Mouse (Mus musculus) liver, adult (tissue): ENCODE results near the gene Timm17a.

Experiments
- GATA4 ChIP-seq: IDR thresholded peaks from 2 replicates; pipeline ENCODE4 v1.6.1; 2014; ENCODE audit warnings: mild to moderate bottlenecking, low read length; ENCODE audit not compliant: insufficient replicate concordance

Gene Timm17a

DNA sequence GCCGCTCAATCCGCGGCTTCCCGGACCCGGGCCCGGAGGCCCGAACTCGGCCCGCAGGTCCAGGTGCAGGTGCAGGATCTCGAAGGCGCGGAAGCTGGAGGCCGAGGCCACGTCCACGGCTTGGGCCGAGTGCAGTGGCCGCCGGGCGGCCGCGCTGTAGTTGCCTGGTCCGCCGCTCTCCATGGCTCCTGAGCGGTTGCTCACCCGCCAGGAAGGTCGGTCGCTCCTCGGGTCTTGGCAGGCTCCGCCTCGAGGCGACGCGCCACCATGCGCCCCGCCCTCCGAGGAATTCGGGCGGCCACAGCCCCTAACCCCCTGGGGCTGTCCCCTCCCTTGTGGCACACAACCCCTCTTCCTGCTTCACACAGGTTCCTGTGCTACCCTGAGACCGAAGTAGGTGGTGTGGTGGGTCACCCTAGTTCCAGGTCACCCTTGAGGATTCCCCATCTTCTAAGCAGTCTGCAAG is 29.7 kb downstream of the Timm17a start, which contains the start of gene Rnpep:
TSS of gene Rnpep (minus strand) at position 259 of the 466 bp plus-strand sequence.
- TF ChIP-seq GATA4 = no peak

DNA sequence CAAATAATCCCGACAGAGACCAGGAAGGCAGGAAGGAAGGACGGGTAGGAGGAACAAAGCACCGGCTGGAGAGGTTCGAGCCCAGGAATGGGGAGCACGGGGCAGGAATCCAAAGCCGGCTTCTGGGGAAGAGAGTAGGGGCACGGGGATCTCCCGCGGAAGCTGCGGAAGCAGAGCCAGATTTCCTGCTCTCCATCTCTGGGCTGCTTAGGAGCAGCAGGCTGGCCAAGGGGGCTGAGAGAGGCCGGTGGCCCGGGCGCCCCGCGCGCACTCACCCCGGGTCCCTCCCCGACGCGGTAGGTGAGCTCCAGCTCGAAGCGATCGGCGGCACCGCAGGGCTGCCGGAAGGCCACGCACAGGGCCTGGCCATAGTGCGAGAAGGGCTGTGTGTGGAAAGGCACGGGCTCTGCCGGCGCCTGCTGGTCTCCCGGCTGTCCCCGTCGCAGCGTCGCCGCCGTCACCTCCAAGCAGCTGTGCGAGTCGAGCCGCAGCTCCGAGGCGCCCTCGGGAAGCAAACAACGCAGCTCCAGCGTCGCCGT is 30.2 kb downstream of the Timm17a start:
- no peak for TF ChIP-seq GATA4

DNA sequence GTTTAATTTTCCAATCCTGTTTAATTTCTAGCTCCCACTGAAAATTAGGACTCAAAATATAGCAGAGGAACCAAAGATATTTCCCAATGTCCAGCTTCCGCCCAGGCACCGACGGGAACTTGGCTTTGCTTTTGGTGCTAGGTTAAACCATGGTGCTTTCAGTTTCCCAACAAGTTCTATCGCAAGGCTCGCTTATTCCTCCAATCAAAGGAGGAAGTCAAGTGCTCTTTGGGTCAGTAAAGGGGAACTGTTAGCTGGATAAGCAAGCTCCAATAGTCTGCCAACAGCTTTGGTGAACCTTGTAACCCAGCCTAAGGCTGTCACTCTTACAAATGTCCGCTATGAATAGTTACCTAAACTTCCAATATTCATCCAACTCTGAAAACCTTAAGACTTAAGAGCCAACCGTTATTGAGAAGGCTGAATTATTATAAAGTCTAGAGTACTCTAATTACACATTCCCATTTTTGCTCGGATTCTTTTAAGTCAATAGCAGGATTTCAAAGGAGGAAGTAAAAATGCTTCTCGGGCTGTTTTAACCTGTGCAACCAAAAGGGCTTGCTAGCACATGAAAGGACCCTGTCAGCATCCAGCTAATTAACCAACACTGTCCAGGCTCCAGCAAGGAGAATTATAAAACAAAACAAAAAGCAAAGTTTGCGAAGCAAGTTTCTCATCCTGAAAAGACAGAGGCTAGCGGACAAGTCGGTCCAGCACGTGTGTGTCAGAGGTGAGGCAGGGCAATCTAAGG is 30.9 kb downstream of the Timm17a start:
- TF ChIP-seq GATA4 = peak; percentile 74; the same call in 1 of the 2 replicates

GRCm38 (mm10) chr1:135281841-135282240 is 31.7 kb downstream of the Timm17a start:
- no peak for TF ChIP-seq GATA4

GRCm38 (mm10) chr1:135280646-135281045 is 32.9 kb downstream of the Timm17a start:
- no peak for TF ChIP-seq GATA4

GRCm38 (mm10) chr1:135271371-135271770 is 42.2 kb downstream of the Timm17a start:
- no peak for TF ChIP-seq GATA4

DNA sequence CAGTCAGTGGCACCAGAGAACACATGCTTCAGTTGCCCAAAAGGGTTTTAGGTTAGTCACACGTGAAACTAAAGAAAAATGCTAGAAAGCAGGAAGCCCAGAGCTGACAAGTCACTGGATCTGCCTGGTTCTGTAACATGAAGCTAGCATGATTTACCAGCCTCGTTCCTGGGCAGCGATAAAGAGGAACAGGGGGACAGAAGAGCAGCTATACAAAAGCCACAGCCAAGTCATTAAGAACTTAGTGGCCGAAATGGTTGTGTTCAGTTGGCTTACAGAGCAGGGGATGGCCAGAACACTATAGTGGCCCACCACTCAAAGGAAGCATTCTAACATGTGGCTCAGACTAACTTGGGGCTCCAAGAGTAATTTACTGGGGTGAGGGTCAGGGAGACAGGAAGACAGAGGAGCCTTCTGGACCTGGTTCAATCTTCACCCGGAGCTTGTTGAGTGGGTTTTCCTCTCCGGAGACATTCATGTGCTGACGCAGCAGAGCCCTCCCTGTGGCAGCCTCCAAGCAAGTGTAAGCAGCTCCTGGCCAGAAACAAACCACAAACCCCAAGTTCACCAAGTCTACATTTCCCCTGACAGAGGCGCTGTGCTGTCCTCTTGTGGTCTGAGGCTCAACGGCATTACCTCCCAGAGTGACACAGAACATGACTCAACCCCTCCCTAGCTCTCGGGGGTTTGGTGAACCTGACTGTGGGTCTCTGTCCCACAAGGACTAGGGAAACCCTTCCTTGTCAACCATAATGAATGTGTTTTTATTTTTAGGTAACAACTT is 45.7 kb downstream of the Timm17a start:
- no peak for TF ChIP-seq GATA4

- no peak for TF ChIP-seq GATA4
Observed at GRCm38 (mm10) chr1:135265834-135266233, 47.7 kb downstream of the Timm17a start.

DNA sequence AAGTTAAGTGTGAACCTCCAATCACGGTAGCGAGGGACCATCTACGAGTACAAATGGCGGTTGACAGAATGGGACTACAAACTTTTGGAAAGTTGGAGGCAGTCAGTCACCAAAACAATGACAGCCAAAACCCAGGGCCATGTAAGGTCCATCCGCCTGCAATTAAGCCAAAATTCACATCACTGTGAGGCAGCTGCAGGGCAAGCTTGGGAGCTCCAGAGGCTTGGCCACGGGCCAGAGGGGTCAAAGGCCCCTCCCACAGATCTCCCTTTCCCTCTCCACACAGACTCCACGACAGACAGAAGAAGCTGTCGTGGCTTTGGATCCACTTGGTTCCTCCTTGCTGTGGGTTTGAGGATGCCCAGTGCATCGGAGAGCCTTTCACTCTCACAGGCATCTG is 50.3 kb downstream of the Timm17a start:
- no peak for TF ChIP-seq GATA4

GRCm38 (mm10) chr1:135262329-135262728 is 51.2 kb downstream of the Timm17a start:
- TF ChIP-seq GATA4 = no peak

DNA sequence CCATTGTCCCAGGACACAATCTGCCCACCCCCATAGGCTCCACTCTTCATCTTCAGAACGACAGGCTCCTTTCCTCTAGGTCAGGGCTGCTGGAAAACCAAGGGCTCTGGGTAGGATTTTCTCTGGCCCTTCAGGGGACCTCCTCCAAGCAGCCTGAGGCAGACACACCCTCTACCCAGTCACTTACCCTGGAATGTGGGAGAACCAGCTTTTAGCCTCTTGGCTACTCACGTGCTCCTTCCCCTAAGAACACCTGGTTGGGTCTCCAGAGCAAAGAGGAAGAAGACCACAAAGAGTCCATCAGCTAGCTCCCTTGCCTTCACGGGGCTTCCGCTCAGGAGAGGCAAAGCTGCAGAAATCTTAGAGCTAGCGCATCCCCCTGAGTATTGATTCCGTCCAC is 52.6 kb downstream of the Timm17a start:
- TF ChIP-seq GATA4 = no peak

- no peak for TF ChIP-seq GATA4
Observed at GRCm38 (mm10) chr1:135259128-135259436, 54.5 kb downstream of the Timm17a start.

DNA sequence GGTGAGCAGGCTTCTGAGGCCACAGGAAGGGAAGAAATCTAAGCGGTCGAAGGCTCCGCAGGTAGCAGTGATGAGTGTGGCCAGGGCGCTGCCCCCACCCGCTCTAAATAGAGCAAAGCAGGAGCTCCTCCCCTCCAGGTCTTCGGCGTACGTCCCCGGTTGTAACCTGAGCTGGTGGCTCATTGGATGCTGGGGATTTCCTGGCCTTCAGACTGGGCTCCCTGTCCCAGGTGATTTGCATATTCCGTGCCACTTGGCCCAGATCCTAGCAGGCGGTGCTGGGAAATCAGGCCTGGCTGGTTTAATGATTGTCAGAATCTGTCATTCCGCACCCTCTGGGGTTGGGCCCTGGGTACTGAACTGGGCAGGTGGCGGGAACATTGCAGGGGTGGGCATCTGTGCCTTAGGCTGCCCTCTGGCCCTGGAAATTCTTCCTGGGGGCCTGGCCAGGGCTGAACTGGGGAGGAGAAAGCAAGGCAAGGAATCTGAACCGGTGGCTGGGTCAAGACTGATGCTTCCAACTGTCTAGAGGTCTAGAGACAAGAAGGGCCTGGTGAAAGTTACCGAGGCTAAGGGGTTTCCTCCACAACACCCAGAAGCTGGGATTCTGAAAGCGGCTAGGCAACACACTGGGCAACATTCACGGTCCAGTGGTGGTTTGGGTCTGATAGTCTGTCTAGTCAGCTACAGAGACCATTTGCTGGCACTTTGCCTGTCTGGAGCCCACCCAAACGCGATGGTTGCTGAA is 55.0 kb downstream of the Timm17a start, which contains the start of gene Elf3:
TSS of gene Elf3 (minus strand) at position 189 of the 748 bp plus-strand sequence.
- no peak for TF ChIP-seq GATA4

GRCm38 (mm10) chr1:135256299-135256698 is 57.3 kb downstream of the Timm17a start:
- TF ChIP-seq GATA4 = no peak

- TF ChIP-seq GATA4 = no peak
Observed at GRCm38 (mm10) chr1:135252854-135253253, 60.7 kb downstream of the Timm17a start.

GRCm38 (mm10) chr1:135251405-135251804 is 62.2 kb downstream of the Timm17a start:
- TF ChIP-seq GATA4 = no peak

DNA sequence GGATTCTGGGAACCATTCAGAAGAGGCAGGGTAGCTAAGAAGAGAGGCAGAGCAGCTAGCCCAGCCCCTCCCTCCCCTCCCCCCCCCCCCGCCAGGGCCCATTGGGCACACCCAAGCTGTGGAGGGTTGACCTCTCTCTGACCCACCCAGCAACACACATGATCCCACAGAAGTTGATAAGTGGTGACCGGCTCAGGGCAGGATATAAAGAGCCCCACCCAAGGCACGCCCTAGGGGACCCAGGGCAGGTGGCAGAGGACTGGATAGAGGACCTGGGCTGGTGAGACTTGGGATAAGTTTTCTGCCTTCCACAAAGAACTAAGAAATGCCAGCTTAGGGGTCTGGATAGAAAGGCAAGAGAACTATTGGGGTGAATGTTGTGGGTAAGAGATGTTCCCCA is 62.9 kb downstream of the Timm17a start:
- TF ChIP-seq GATA4 = no peak
